In genomic region chr1:89455421-89456091, GRCm38 (mm10) we compare ENCODE assay signal across 8 mouse cellular contexts. TPM values are rescaled to one million over a fixed set of nuclear protein-coding genes. Genes with fewer than 3 reads are reported as not detected.
A peak's percentile ranks its signal among the peaks of the same experiment; 100 is the strongest.
DNase-seq lines count a peak whose midpoint lies in the region; ATAC-seq and TF ChIP-seq lines count a peak whose summit lies in the region.

No protein-coding gene starts in this region.

- TF ChIP-seq POLR2A in embryonic fibroblast, embryonic 13.5 days (IDR thresholded peaks at IDR 0.05; ENCODE audit: low read depth, low read length), result no peak

- TF ChIP-seq EP300 in heart, postnatal 0 days (IDR thresholded peaks at IDR 0.05; ENCODE audit: low read depth), result no peak

- no peaks in the 10 kb centered on the region for H3K36me3 ChIP-seq in heart, postnatal 0 days (replicated peaks; ENCODE audit: control insufficient read depth, insufficient read depth, low read length)

- no peaks in the 10 kb centered on the region for H3K27me3 ChIP-seq in heart, postnatal 0 days (ENCODE audit: control insufficient read depth, insufficient read depth, low read length)

- peak overlapping the region; percentile 71 for H3K4me3 ChIP-seq in embryonic fibroblast, embryonic 13.5 days (ENCODE audit: insufficient read depth, low read length)
- H3K4me3 ChIP-seq in heart, postnatal 0 days (ENCODE audit: low read depth, low read length), result peak overlapping the region; percentile 94

- H3K27ac ChIP-seq in embryonic fibroblast, embryonic 13.5 days (ENCODE audit: insufficient read depth, low read length), result peak overlapping the region; percentile 83
- H3K27ac ChIP-seq in heart, postnatal 0 days (ENCODE audit: low read depth), result peak overlapping the region; percentile 92; the same call in 1 of the 2 replicates

- H3K4me2 ChIP-seq in heart, postnatal 0 days (ENCODE audit: low read depth, low read length), result peak overlapping the region; percentile 99

- no peak for ATAC-seq in cerebellum, adult (ENCODE audit: insufficient number of reproducible peaks, low FRiP score, low TSS enrichment)
- no peak for ATAC-seq in heart, postnatal 0 days (ENCODE audit: insufficient read depth, low read depth)

- no peaks in the 10 kb centered on the region for H3K4me1 ChIP-seq in embryonic fibroblast, embryonic 13.5 days (ENCODE audit: control insufficient read depth, insufficient read depth, low read length)
- H3K4me1 ChIP-seq in heart, postnatal 0 days (ENCODE audit: control insufficient read depth, insufficient read depth), result peaks cover 22% of the 10 kb centered on the region

- DNase-seq in cerebellum, adult 11 months, result peak; percentile 67
- DNase-seq in adrenal gland, postnatal 14 days, result peak; percentile 66
- DNase-seq in heart, postnatal 0 days (ENCODE audit: low spot score), result no peak
- DNase-seq in layer of hippocampus, postnatal 36 days, result peak; percentile 48 to 61
- peak; percentile 25 for DNase-seq in lung, postnatal 25 days (ENCODE audit: low spot score)
- DNase-seq in spleen, postnatal 10 days (ENCODE audit: low spot score in 2 of 2), result peak; percentile 40 to 44

- peaks cover 7% of the 10 kb centered on the region; the same call in 1 of the 2 replicates for H3K9me3 ChIP-seq in heart, postnatal 0 days (replicated peaks; ENCODE audit: control insufficient read depth, low read length)

- H3K9ac ChIP-seq in heart, postnatal 0 days (replicated peaks; ENCODE audit: low read depth, low read length), result peak overlapping the region; percentile 89

- no peak for TF ChIP-seq CTCF in embryonic fibroblast, embryonic 13.5 days (IDR thresholded peaks at IDR 0.05; ENCODE audit: borderline replicate concordance, insufficient read depth, low read length)
- no peak for TF ChIP-seq CTCF in heart, postnatal 0 days (IDR thresholded peaks at IDR 0.05; ENCODE audit: low read depth)

- 1% methylated on average over 51 of the region's 51 CpGs for WGBS in heart, postnatal 0 days

RNA-seq across cellular contexts. Expression of gene Agap1, which starts 0.9 kb away (rescaled TPM):
- 56.2 and 57.6 TPM in 2 replicates for total RNA-seq in adrenal gland, postnatal 14 days (2021)
- 21.4 and 32.1 TPM in 2 replicates for polyA plus RNA-seq in embryonic fibroblast, embryonic 13.5 days (2011; ENCODE audit: insufficient read length, low read depth, missing spikeins)
- 21.0 and 38.2 TPM in 2 replicates for total RNA-seq in heart, postnatal 0 days (2014; rRNA removed; ENCODE audit: low replicate concordance)
- polyA plus RNA-seq in heart, postnatal 0 days (2015; fragmentation: Nextera tagmentation; extraction: Ambion mirVana), result 6.1 TPM in 2 replicates
- 100 to 1,000 TPM; 256 to 286 TPM for total RNA-seq in layer of hippocampus, postnatal 36 days (2021)
